In genomic region chr11:103276450-103276849, GRCm38 (mm10) we compare ENCODE assay signal across 30 mouse cellular contexts. TPM values are rescaled to one million over a fixed set of nuclear protein-coding genes. Genes with fewer than 3 reads are reported as not detected.
DNase-seq lines count a peak whose midpoint lies in the region; ATAC-seq lines count a peak whose summit lies in the region.
"Had no signal": no experiment of that assay in that cellular context is flagged by ENCODE, and none has a peak within 500 bp of the region (broad histone marks: within the 10 kb centered on the region; RNA-seq: fewer than 3 reads in every experiment).

No protein-coding gene starts in this region.

- no peaks in the 10 kb centered on the region for H3K36me3 ChIP-seq in hindbrain, embryonic 13.5 days
- H3K36me3 ChIP-seq in hindbrain, embryonic 12.5 days = no peaks in the 10 kb centered on the region
- no peaks in the 10 kb centered on the region for H3K36me3 ChIP-seq in neural tube, embryonic 11.5 days (ENCODE audit: control insufficient read depth, insufficient read depth, low read length)
- H3K36me3 ChIP-seq in neural tube, embryonic 15.5 days = no peaks in the 10 kb centered on the region
- no peaks in the 10 kb centered on the region for H3K36me3 ChIP-seq in midbrain, embryonic 15.5 days (replicated peaks)
- H3K36me3 ChIP-seq in forebrain, embryonic 16.5 days (ENCODE audit: control insufficient read depth, insufficient read depth) = no peaks in the 10 kb centered on the region
- H3K36me3 ChIP-seq: embryonic facial prominence, embryonic 10.5 days; embryonic facial prominence, embryonic 13.5 days; forebrain, embryonic 12.5 days; forebrain, embryonic 15.5 days; G1E; heart, embryonic 13.5 days had no signal

- no peak overlapping the region for H3K9ac ChIP-seq in hindbrain, embryonic 13.5 days
- H3K9ac ChIP-seq in hindbrain, embryonic 12.5 days = no peak overlapping the region
- no peak overlapping the region for H3K9ac ChIP-seq in neural tube, embryonic 11.5 days (ENCODE audit: low read length)
- H3K9ac ChIP-seq in neural tube, embryonic 15.5 days (replicated peaks) = no peak overlapping the region
- no peak overlapping the region for H3K9ac ChIP-seq in midbrain, embryonic 15.5 days
- no peak overlapping the region for H3K9ac ChIP-seq in forebrain, embryonic 16.5 days (replicated peaks; ENCODE audit: low read depth, low read length)
- H3K9ac ChIP-seq: embryonic facial prominence, embryonic 13.5 days; forebrain, embryonic 12.5 days; forebrain, embryonic 15.5 days; heart, embryonic 13.5 days had no signal

- H3K4me2 ChIP-seq in hindbrain, embryonic 13.5 days = no peak overlapping the region
- H3K4me2 ChIP-seq in hindbrain, embryonic 12.5 days (replicated peaks) = no peak overlapping the region
- no peak overlapping the region for H3K4me2 ChIP-seq in neural tube, embryonic 11.5 days (ENCODE audit: low read depth)
- no peak overlapping the region for H3K4me2 ChIP-seq in neural tube, embryonic 15.5 days
- peak overlapping the region; percentile 18; the same call in 1 of the 2 replicates for H3K4me2 ChIP-seq in midbrain, embryonic 15.5 days
- no peak overlapping the region for H3K4me2 ChIP-seq in forebrain, embryonic 16.5 days (ENCODE audit: low read length)
- H3K4me2 ChIP-seq: embryonic facial prominence, embryonic 13.5 days; forebrain, embryonic 12.5 days; forebrain, embryonic 15.5 days; heart, embryonic 13.5 days had no signal

- no peak for ATAC-seq in hindbrain, embryonic 13.5 days (ENCODE audit: low FRiP score)
- ATAC-seq in hindbrain, embryonic 12.5 days (ENCODE audit: low FRiP score) = no peak
- no peak for ATAC-seq in neural tube, embryonic 11.5 days (ENCODE audit: insufficient read depth, low FRiP score, low TSS enrichment)
- ATAC-seq in neural tube, embryonic 15.5 days (ENCODE audit: low FRiP score) = no peak
- no peak for ATAC-seq in midbrain, embryonic 15.5 days (replicated peaks)
- no peak for ATAC-seq in forebrain, embryonic 16.5 days
- ATAC-seq: forebrain, embryonic 15.5 days; Patski had no signal

- DNase-seq in neural tube, embryonic 11.5 days (ENCODE audit: low spot score) = peak; percentile 8
- DNase-seq in embryo, embryonic 9.5 days (ENCODE audit: extremely low spot score) = no peak
- no peak for DNase-seq in right cerebral cortex, postnatal 25 days
- DNase-seq: adrenal gland, postnatal 10 days; adrenal gland, postnatal 36 days; cerebellum, adult 11 months; cerebellum, adult 2 months; cerebellum, adult 9-11 months; cerebellum, postnatal 25 days; gastrocnemius, postnatal 10 days; gastrocnemius, postnatal 36 days; heart, adult 2 months; heart, postnatal 14 days; heart, postnatal 4 days had no signal

- no peak overlapping the region for H3K4me3 ChIP-seq in hindbrain, embryonic 13.5 days
- H3K4me3 ChIP-seq in hindbrain, embryonic 12.5 days = no peak overlapping the region
- H3K4me3 ChIP-seq in neural tube, embryonic 11.5 days (ENCODE audit: low read depth, low read length) = no peak overlapping the region
- H3K4me3 ChIP-seq in neural tube, embryonic 15.5 days (replicated peaks) = no peak overlapping the region
- no peak overlapping the region for H3K4me3 ChIP-seq in midbrain, embryonic 15.5 days
- no peak overlapping the region for H3K4me3 ChIP-seq in forebrain, embryonic 16.5 days (replicated peaks; ENCODE audit: low read length)
- H3K4me3 ChIP-seq: embryonic facial prominence, embryonic 10.5 days; embryonic facial prominence, embryonic 13.5 days; erythroblast, embryonic 14.5 days; forebrain, embryonic 12.5 days; forebrain, embryonic 15.5 days; heart, adult 2 months; heart, embryonic 13.5 days had no signal

- peak overlapping the region; percentile 30; the same call in 1 of the 2 replicates for H3K27ac ChIP-seq in hindbrain, embryonic 13.5 days
- no peak overlapping the region for H3K27ac ChIP-seq in hindbrain, embryonic 12.5 days
- H3K27ac ChIP-seq in neural tube, embryonic 11.5 days (ENCODE audit: low read depth, low read length) = no peak overlapping the region
- no peak overlapping the region for H3K27ac ChIP-seq in neural tube, embryonic 15.5 days (replicated peaks)
- H3K27ac ChIP-seq in midbrain, embryonic 15.5 days = peak overlapping the region; percentile 41
- H3K27ac ChIP-seq in forebrain, embryonic 16.5 days (ENCODE audit: low read length) = no peak overlapping the region
- H3K27ac ChIP-seq: embryonic facial prominence, embryonic 10.5 days; embryonic facial prominence, embryonic 13.5 days; forebrain, embryonic 12.5 days; forebrain, embryonic 15.5 days; heart, adult 2 months; heart, embryonic 13.5 days had no signal

- 83% methylated on average over 8 of the region's 8 CpGs for WGBS in hindbrain, embryonic 13.5 days
- 81% methylated on average over 8 of the region's 8 CpGs for WGBS in hindbrain, embryonic 12.5 days
- 88% methylated on average over 8 of the region's 8 CpGs for WGBS in neural tube, embryonic 11.5 days
- WGBS in neural tube, embryonic 15.5 days = 85% methylated on average over 8 of the region's 8 CpGs
- 75% methylated on average over 8 of the region's 8 CpGs for WGBS in midbrain, embryonic 15.5 days
- WGBS in forebrain, embryonic 16.5 days = 91% methylated on average over 8 of the region's 8 CpGs

- H3K9me3 ChIP-seq in hindbrain, embryonic 13.5 days = no peaks in the 10 kb centered on the region
- no peaks in the 10 kb centered on the region for H3K9me3 ChIP-seq in hindbrain, embryonic 12.5 days (replicated peaks)
- no peaks in the 10 kb centered on the region for H3K9me3 ChIP-seq in neural tube, embryonic 11.5 days (ENCODE audit: control insufficient read depth, low read length)
- H3K9me3 ChIP-seq in neural tube, embryonic 15.5 days (replicated peaks) = no peaks in the 10 kb centered on the region
- H3K9me3 ChIP-seq in midbrain, embryonic 15.5 days = no peaks in the 10 kb centered on the region
- no peaks in the 10 kb centered on the region for H3K9me3 ChIP-seq in forebrain, embryonic 16.5 days (ENCODE audit: control insufficient read depth, low read length)
- H3K9me3 ChIP-seq: embryonic facial prominence, embryonic 10.5 days; embryonic facial prominence, embryonic 13.5 days; forebrain, embryonic 12.5 days; forebrain, embryonic 15.5 days; G1E; heart, embryonic 13.5 days had no signal

- H3K4me1 ChIP-seq in hindbrain, embryonic 13.5 days (replicated peaks) = no peaks in the 10 kb centered on the region
- H3K4me1 ChIP-seq in hindbrain, embryonic 12.5 days = no peaks in the 10 kb centered on the region
- H3K4me1 ChIP-seq in neural tube, embryonic 11.5 days (ENCODE audit: control insufficient read depth, insufficient read depth, low read length) = no peaks in the 10 kb centered on the region
- no peaks in the 10 kb centered on the region for H3K4me1 ChIP-seq in neural tube, embryonic 15.5 days
- H3K4me1 ChIP-seq in midbrain, embryonic 15.5 days = 0 out of 2 replicates have a peak, but pooled peaks cover 5% of the 10 kb centered on the region
- no peaks in the 10 kb centered on the region; the same call in 1 of the 2 replicates for H3K4me1 ChIP-seq in forebrain, embryonic 16.5 days (replicated peaks; ENCODE audit: control insufficient read depth, insufficient read depth, low read length)
- H3K4me1 ChIP-seq: forebrain, embryonic 12.5 days; forebrain, embryonic 15.5 days; heart, embryonic 13.5 days had no signal

- no peaks in the 10 kb centered on the region for H3K27me3 ChIP-seq in hindbrain, embryonic 13.5 days
- H3K27me3 ChIP-seq in hindbrain, embryonic 12.5 days = no peaks in the 10 kb centered on the region
- no peaks in the 10 kb centered on the region for H3K27me3 ChIP-seq in neural tube, embryonic 11.5 days (ENCODE audit: control insufficient read depth, insufficient read depth, low read length)
- H3K27me3 ChIP-seq in neural tube, embryonic 15.5 days (replicated peaks) = no peaks in the 10 kb centered on the region
- H3K27me3 ChIP-seq in midbrain, embryonic 15.5 days (replicated peaks) = no peaks in the 10 kb centered on the region
- H3K27me3 ChIP-seq in forebrain, embryonic 16.5 days (replicated peaks; ENCODE audit: control insufficient read depth, insufficient read depth, low read length) = no peaks in the 10 kb centered on the region
- H3K27me3 ChIP-seq: embryonic facial prominence, embryonic 13.5 days; forebrain, embryonic 12.5 days; forebrain, embryonic 15.5 days; Patski had no signal

RNA-seq across cellular contexts. Expression of gene Map3k14, which starts 9.2 kb away (rescaled TPM):
- 3.2 and 3.4 TPM in 2 replicates for polyA plus RNA-seq in hindbrain, embryonic 13.5 days (2015; fragmentation: Nextera tagmentation; extraction: Ambion mirVana)
- 3.9 and 4.8 TPM in 2 replicates for polyA plus RNA-seq in hindbrain, embryonic 12.5 days (2016; fragmentation: Nextera tagmentation; extraction: Ambion mirVana)
- 2.5 and 3.5 TPM in 2 replicates for polyA plus RNA-seq in neural tube, embryonic 11.5 days (2014; fragmentation: Nextera tagmentation; extraction: Ambion mirVana)
- polyA plus RNA-seq in neural tube, embryonic 15.5 days (2015; fragmentation: Nextera tagmentation; extraction: Ambion mirVana) = 3.8 and 5.7 TPM in 2 replicates
- polyA plus RNA-seq in midbrain, embryonic 15.5 days (2015; fragmentation: Nextera tagmentation; extraction: Ambion mirVana) = 3.9 and 5.0 TPM in 2 replicates
- polyA plus RNA-seq in forebrain, embryonic 16.5 days (2015; fragmentation: Nextera tagmentation; extraction: Ambion mirVana) = 2.8 and 4.8 TPM in 2 replicates

RNA-seq across cellular contexts. Expression of gene Spata32, which starts 58.2 kb away (rescaled TPM):
- polyA plus RNA-seq in hindbrain, embryonic 13.5 days (2015; fragmentation: Nextera tagmentation; extraction: Ambion mirVana) = 0.40 and 0.58 TPM in 2 replicates
- 0.21 TPM in 1 of 2 replicates, not detected in the other for polyA plus RNA-seq in hindbrain, embryonic 12.5 days (2016; fragmentation: Nextera tagmentation; extraction: Ambion mirVana)
- not detected in 2 replicates for polyA plus RNA-seq in neural tube, embryonic 11.5 days (2014; fragmentation: Nextera tagmentation; extraction: Ambion mirVana)
- 1.00 and 1.3 TPM in 2 replicates for polyA plus RNA-seq in neural tube, embryonic 15.5 days (2015; fragmentation: Nextera tagmentation; extraction: Ambion mirVana)
- 0.66 and 0.71 TPM in 2 replicates for polyA plus RNA-seq in midbrain, embryonic 15.5 days (2015; fragmentation: Nextera tagmentation; extraction: Ambion mirVana)
- polyA plus RNA-seq in forebrain, embryonic 16.5 days (2015; fragmentation: Nextera tagmentation; extraction: Ambion mirVana) = 0.22 TPM in 1 of 2 replicates, not detected in the other
- polyA plus RNA-seq: embryonic facial prominence, embryonic 10.5 days; embryonic facial prominence, embryonic 13.5 days; erythroblast, embryonic 14.5 days; forebrain, embryonic 12.5 days; G1E; heart, adult 2 months; heart, embryonic 13.5 days; heart, embryonic 16.5 days; hindbrain, embryonic 11.5 days; intestine, embryonic 14.5 days; Patski had no signal

Comparison
In these comparisons a context has a peak if more than half of its experiments do, and no peak if none do; other contexts are left out.
1. H3K27ac ChIP-seq: peak in hindbrain, embryonic 13.5 days (single experiment) and midbrain, embryonic 15.5 days (single experiment); none in hindbrain, embryonic 12.5 days (single experiment), neural tube, embryonic 11.5 days (single experiment), neural tube, embryonic 15.5 days (single experiment) and forebrain, embryonic 16.5 days (single experiment).